Mouse (Mus musculus) duodenum, adult 2 months (tissue): ENCODE results near the gene Camsap3. TPM values are rescaled to one million over a fixed set of nuclear protein-coding genes. Genes with fewer than 3 reads are reported as not detected.

Experiments
- polyA plus RNA-seq: library from polyadenylated mRNA; depleted of rRNA; stranded (reverse); fragments of >200 nt; gene quantifications from 2 replicates; pipeline ENCODE4 v1.2.3, GENCODE M21; 2012; ENCODE audit warnings: low replicate concordance; rRNA removed

Camsap3 gene
- polyA plus RNA-seq, result 74.9 and 113 TPM in 2 replicates

GRCm38 (mm10) chr8:3586993-3587390, at the start of gene Camsap3:
Gene Camsap3 (plus strand): TSS chr8:3587293.

GRCm38 (mm10) chr8:3567641-3568371, 19.3 kb upstream of the Camsap3 start, which contains the start of gene C330021F23Rik:
Gene C330021F23Rik (plus strand): TSS chr8:3567990.

GRCm38 (mm10) chr8:3621199-3621970, 34.3 kb downstream of the Camsap3 start, which contains the start of the genes Xab2 and Pet100:
Gene Xab2 (minus strand): TSS chr8:3621316.
Gene Pet100 (plus strand): TSS chr8:3621548.

GRCm38 (mm10) chr8:3625445-3625844, 38.4 kb downstream of the Camsap3 start, which contains the start of gene Pcp2:
Gene Pcp2 (minus strand): TSS chr8:3625545.

GRCm38 (mm10) chr8:3630647-3631477, 43.8 kb downstream of the Camsap3 start, which contains the start of gene Stxbp2:
Gene Stxbp2 (plus strand): TSS chr8:3630955.

GRCm38 (mm10) chr8:3655526-3655925, 68.4 kb downstream of the Camsap3 start, which contains the start of gene Retn:
Gene Retn (plus strand): TSS chr8:3655770.

Other genes with a start within 250 kb of the Camsap3 start
- gene A430078G23Rik, start 233.9 kb upstream of the Camsap3 start, polyA plus RNA-seq, result 0.44 and 0.46 TPM in 2 replicates
- 23.5 and 28.3 TPM in 2 replicates for gene Arhgef18, start 194.3 kb upstream of the Camsap3 start, polyA plus RNA-seq
- gene Pex11g, start 119.6 kb upstream of the Camsap3 start, polyA plus RNA-seq, result 12.5 and 16.2 TPM in 2 replicates
- 0.21 TPM in 1 of 2 replicates, not detected in the other for gene Tex45, start 116.4 kb upstream of the Camsap3 start, polyA plus RNA-seq
- gene Zfp358, start 94.2 kb upstream of the Camsap3 start, polyA plus RNA-seq, result 27.4 and 34.8 TPM in 2 replicates
- gene Mcoln1, start 86.8 kb upstream of the Camsap3 start, polyA plus RNA-seq, result 386 and 793 TPM in 2 replicates
- 40.4 and 72.5 TPM in 2 replicates for gene Pnpla6, start 71.9 kb upstream of the Camsap3 start, polyA plus RNA-seq
- gene C330021F23Rik, start 19.3 kb upstream of the Camsap3 start, polyA plus RNA-seq, result 0.14 and 1.1 TPM in 2 replicates
- gene Xab2, start 34.0 kb downstream of the Camsap3 start, polyA plus RNA-seq, result 26.7 and 29.0 TPM in 2 replicates
- 1.5 and 4.4 TPM in 2 replicates for gene Pet100, start 34.3 kb downstream of the Camsap3 start, polyA plus RNA-seq
- not detected in 2 replicates for gene Pcp2, start 38.3 kb downstream of the Camsap3 start, polyA plus RNA-seq
- 256 and 257 TPM in 2 replicates for gene Stxbp2, start 43.7 kb downstream of the Camsap3 start, polyA plus RNA-seq
- gene Retn, start 68.5 kb downstream of the Camsap3 start, polyA plus RNA-seq, result 2.4 TPM in 1 of 2 replicates, not detected in the other
- gene Mcemp1, start 78.5 kb downstream of the Camsap3 start, polyA plus RNA-seq, result 0.07 TPM in 1 of 2 replicates, not detected in the other
- gene Fcor, start 85.1 kb downstream of the Camsap3 start, polyA plus RNA-seq, result 0.37 and 2.7 TPM in 2 replicates
- 19.8 and 32.5 TPM in 2 replicates for gene Trappc5, start 89.0 kb downstream of the Camsap3 start, polyA plus RNA-seq
- gene Fcer2a, start 106.9 kb downstream of the Camsap3 start, polyA plus RNA-seq, result 0.87 TPM in 1 of 2 replicates, not detected in the other
- 0.07 TPM in 1 of 2 replicates, not detected in the other for gene Clec4g, start 133.4 kb downstream of the Camsap3 start, polyA plus RNA-seq
- gene Cd209a, start 161.7 kb downstream of the Camsap3 start, polyA plus RNA-seq, result 0.28 TPM in 1 of 2 replicates, not detected in the other